Mouse (Mus musculus) adrenal gland, adult (tissue): ENCODE results near the gene Sigirr.

Experiments used
- DNase-seq, 2 experiments: peaks; one replicate each; pipeline ENCODE4 v3.0.0; 2022 to 2023; ENCODE audit warnings: low spot score in 1 of 2; ENCODE audit not compliant: inconsistent age in 2 of 2

Sigirr gene

GRCm38 (mm10) chr7:141099911-141100691, at the start of gene Sigirr:
Gene Sigirr (minus strand): TSS chr7:141100572.
- peak; percentile 17 to 52 for DNase-seq

DNA sequence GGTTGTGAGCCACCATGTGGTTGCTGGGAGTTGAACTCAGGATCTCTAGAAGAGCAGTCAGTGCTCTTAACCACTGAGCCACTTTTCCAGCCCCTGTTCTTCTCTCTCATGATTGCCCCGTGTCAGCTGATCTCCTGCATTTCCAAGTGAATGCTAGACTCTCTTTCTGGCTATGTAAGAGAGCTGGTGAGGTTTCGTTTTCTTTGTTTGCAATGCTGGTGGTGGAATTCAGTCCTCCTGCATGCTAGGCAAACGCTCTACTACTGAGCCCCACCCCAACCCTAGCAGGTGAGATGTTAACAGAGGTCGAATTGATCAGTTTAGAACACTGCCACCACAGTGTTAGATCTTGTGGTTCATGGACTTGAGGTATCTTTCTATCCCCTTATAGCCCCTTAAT, 48.3 kb upstream of the Sigirr start:
- no peak for DNase-seq

DNA sequence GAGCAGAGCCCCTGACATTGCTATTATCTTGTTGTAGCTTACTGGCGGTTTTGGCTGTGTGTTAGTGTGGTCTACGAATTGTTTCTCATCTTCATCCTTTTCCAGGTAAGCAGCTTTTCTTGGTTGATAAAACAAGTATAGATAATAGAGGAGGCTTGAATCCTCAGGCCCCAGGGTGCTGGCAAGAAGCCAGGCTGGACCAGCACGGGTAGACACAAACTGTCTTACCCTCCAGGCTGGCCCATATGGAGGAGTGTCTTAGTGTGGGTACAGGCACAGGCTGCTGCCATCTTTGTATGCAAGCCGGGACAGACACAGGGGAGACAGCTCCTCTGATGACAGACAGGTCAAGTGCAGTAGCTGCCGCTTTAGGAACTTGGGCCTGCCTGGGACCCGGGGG, 46.7 kb upstream of the Sigirr start:
- DNase-seq = peak in 1 of 2 experiments; percentile 27

GRCm38 (mm10) chr7:141146043-141146595, 45.7 kb upstream of the Sigirr start:
- DNase-seq = no peak

DNA sequence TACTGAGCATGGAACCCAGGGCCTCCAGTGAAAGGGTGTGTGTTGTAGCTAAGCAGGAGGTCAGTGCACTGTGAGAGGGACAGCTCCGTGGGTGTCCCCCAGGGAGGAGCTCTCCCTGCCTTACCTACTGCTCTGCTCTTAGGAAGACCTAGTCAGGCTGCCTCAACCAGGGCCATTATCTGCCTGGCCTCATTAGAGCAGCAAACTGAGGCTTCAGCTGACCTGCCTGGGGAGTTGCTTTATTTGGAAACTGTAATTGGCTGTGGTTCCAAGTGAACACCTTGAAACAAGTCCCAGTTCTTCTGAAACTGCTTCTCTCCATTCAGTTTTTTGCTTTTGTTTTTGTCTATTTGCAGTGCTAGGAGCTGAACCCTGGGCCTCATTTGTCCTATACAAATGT, 45.0 kb upstream of the Sigirr start:
- peak in 1 of 2 experiments; percentile 24 for DNase-seq

DNA sequence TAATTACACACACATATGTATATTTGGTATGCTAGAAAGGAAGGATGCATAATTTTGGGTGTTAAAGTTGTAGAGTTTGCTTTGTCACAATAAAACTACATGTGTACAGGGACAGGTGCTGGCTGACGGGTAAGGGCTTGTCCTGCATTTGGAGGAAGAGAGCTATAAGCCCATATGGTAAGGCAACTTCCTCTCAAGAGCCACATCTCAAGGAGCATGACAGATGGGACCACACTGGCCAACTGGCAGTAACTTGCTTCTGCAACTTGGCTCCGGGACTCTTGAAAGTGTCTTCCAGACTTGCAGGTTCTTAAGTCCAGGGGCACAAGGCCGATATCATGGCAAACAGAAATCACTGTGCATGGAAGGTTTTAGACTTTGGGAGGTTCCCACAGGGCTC, 44.3 kb upstream of the Sigirr start:
- DNase-seq = peak in 1 of 2 experiments; percentile 22

- DNase-seq = peak; percentile 70 to 79
Measured at GRCm38 (mm10) chr7:141143861-141144260, 43.5 kb upstream of the Sigirr start.

- peak; percentile 53 to 73 for DNase-seq
Measured at GRCm38 (mm10) chr7:141143112-141143511, 42.7 kb upstream of the Sigirr start.

GRCm38 (mm10) chr7:141141326-141141725, 41.0 kb upstream of the Sigirr start:
- DNase-seq = no peak

DNA sequence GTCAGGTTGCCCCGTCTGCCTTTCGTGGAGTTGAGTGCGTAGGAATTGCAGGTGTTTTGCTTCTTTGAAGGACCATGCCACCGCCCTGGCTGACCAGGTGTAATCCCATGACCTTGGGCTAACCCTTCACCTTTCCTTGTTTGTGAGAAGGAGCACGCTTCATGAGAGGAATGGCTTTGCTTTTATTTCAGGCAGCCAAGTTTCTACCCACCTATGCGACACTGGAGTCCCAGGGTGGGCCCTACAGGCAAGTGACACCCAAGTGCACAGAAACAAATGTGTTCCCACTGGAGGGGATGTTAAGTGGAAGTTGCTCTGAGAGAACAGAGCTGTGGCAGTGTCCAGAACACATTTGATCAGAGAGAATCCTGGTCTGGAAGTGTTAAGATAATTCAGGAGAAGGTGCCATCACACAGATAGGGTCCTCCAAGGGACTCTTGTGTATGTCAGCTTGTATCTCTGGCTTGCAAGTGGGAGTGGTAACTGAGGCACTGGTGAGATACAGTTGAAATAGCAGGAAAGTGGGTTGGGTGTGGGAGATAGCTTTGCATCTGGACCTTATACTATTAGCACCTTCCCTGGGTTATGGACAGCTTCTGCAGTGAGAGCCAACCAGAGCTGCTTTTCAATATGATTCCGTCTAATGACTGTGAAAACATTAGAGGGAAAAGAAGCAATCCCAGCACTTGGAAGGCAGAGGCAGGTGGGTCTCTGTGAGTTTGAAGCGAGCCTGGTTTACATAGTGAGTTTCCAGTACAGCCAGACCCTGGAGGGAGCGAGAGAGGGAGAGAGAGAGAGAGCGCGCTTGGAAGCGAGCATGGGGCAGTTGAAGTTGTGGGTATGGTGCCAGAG, 31.8 kb upstream of the Sigirr start:
- DNase-seq = no peak

- DNase-seq = peak; percentile 92 to 96
Measured at GRCm38 (mm10) chr7:141131024-141131820, 30.9 kb upstream of the Sigirr start.

- no peak for DNase-seq
Measured at GRCm38 (mm10) chr7:141123517-141123856, 23.1 kb upstream of the Sigirr start.

DNA sequence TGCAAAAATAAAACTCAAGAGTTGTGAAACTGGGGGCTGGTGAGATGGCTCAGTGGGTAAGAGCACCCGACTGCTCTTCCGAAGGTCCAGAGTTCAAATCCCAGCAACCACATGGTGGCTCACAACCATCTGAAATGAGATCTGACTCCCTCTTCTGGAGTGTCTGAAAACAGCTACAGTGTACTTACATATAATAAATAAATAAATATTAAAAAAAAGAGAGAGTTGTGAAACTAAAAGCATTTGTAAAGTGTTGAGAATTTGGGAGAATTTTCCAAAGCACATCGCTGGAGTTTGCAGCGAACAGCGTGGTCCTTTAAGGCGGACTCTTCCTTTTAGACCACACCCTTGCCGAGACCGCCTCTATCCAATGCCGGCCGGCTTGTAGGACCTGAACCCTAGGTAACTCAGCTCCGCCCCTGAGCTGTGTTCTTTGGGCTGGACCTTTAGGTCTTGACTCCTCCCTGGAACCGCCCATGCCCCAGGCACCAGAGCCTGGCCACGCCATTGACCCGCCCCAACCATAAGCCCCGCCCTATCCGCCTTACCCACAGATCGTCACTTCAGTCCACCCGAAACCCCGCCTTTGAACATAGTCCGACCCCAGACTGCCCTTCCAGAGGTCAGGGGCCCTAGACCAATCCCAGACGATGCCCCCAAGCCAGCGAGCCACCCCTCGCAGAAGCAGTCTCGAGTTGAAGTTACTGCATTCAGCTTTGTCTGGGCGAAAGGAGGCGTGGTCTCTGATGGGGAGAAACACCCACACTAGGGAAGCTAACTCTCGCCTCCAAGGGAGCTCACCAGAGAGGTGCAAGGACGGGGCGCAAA, 22.5 kb upstream of the Sigirr start:
- DNase-seq = peak; percentile 97 to 99

- DNase-seq = peak; percentile 64 to 75
Measured at GRCm38 (mm10) chr7:141122245-141122644, 21.9 kb upstream of the Sigirr start, which contains the start of gene Ptdss2. Gene Ptdss2 (plus strand): TSS chr7:141122382.

DNA sequence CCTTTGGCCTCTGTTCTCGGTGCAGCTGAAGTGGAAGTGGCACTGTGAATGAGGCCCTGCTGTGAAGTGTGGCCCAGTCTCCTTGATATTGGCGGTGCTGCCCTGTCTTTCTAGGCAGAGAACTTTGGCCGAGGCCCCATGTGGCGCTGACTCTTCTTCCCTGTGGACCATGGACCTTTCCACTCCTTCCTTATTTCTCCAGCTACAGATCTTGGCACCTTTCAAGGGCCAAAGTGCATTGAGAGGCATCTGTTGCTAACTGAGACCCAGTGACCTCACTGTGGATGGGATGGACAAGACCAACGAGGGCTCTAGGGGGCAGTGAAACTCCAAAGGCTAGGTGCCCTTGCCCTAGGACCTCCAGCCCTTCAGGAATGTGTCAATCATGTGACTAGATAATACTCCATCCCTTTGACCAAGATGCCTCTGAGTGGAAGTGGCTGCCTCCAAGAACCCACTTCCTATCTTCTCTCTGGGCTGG, 20.7 kb upstream of the Sigirr start:
- peak in 1 of 2 experiments; percentile 49 for DNase-seq

GRCm38 (mm10) chr7:141120605-141121004, 20.2 kb upstream of the Sigirr start:
- no peak for DNase-seq

GRCm38 (mm10) chr7:141119487-141119886, 19.1 kb upstream of the Sigirr start:
- no peak for DNase-seq

DNA sequence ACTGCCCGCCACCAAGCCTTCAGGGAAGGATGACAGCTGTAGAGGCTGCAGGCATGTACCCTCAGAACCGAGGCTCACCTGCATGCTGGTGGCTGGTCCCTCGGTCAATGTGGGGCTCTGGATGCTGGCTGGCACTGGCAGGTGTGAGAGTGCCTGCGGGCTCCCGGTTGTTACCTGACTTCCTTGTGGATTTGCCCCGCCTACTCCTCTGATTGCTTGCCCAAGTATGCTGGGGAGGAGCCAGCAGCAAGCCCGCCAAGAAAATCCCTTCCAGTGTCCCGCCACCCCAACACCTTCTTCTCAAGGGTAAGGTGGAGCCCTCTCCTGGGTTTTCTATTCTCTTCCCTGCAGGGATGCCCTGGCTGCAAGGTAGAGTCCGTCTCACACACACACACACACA, 17.3 kb upstream of the Sigirr start, which contains the start of gene Ano9:
Gene Ano9 (minus strand): TSS at position 171 of the 400 bp plus-strand sequence.
- no peak for DNase-seq

DNA sequence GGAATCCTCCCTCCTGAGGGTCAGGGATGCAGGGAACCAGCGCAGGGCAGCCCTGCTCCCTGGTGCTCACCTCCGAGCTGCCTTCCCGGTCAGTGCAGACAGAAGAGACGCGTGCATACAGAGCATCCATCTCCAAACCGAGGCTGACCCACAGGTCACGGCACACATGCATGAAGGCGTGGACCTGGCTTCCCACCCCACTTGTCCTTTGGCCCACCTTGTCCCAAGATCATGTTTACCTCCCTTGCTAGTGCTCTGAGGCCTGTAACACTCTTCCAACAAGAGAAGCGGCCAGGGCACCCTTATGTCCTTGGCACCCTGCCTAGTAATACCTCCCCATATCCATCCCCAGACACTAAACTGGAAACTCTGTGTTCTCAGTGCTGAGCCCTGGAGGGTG, 15.5 kb upstream of the Sigirr start:
- DNase-seq = no peak

GRCm38 (mm10) chr7:141103161-141103560, 2.8 kb upstream of the Sigirr start:
- no peak for DNase-seq
